Mouse (Mus musculus) lung, adult 2 months (tissue): ENCODE results near the gene Ppp1r12b. TPM values are rescaled to one million over a fixed set of nuclear protein-coding genes. Genes with fewer than 3 reads are reported as not detected.
A peak's percentile ranks its signal among the peaks of the same experiment; 100 is the strongest.

ENCODE experiments used
- DNase-seq: peaks from one replicate; pipeline ENCODE4 v3.0.0; 2022
- H3K4me1 ChIP-seq: fragments of 200-500 bp; 2 replicates; pipeline ENCODE4 v1.6.1; 2011; ENCODE audit warnings: low read length; ENCODE audit not compliant: control insufficient read depth, insufficient read depth
- H3K4me3 ChIP-seq: fragments of 200-500 bp; replicated peaks from 2 replicates; pipeline ENCODE3; 2011; ENCODE audit warnings: low read depth, mild to moderate bottlenecking, control low read depth, low read length; ENCODE audit errors: extremely low read depth
- CTCF ChIP-seq: fragments of 200-500 bp; IDR thresholded peaks from 2 replicates; pipeline ENCODE4 v1.5.1; 2011; ENCODE audit warnings: mild to moderate bottlenecking, low read length, control low read depth; ENCODE audit not compliant: insufficient read depth
- POLR2A ChIP-seq: fragments of 200-500 bp; IDR thresholded peaks from 2 replicates; pipeline ENCODE4 v1.6.1; 2011; ENCODE audit warnings: low read depth, mild to moderate bottlenecking, control low read depth, low read length, borderline replicate concordance; ENCODE audit errors: extremely low read depth
- WGBS: fragments of 180-500 bp; shearing (Covaris S2); methylation state at CpG from one replicate; pipeline ENCODE4 v1.1.7; 2018; 5-methylcytosine and 5-hydroxymethylcytosine counted together
- polyA plus RNA-seq: library from polyadenylated mRNA; depleted of rRNA; stranded (reverse); fragments of >200 nt; gene quantifications from 2 replicates; pipeline ENCODE4 v1.2.3, GENCODE M21; 2012

Ppp1r12b gene
- polyA plus RNA-seq, 1 experiment = 18.6 TPM

- DNase-seq = no peak
- H3K4me1 ChIP-seq = no peaks in the 10 kb centered on the region
- TF ChIP-seq POLR2A (no peak), CTCF (no peak)
- WGBS = 81% methylated on average over 6 of the region's 6 CpGs
- H3K4me3 ChIP-seq = no peak overlapping the region
These were observed 90.2 kb downstream of the Ppp1r12b start for GRCm38 (mm10) chr1:134865552-134865951.

GRCm38 (mm10) chr1:134860538-134860937 lies 95.2 kb downstream of the Ppp1r12b start:
- Histone ChIP-seq H3K4me3 (no peak overlapping the region), H3K4me1 (no peaks in the 10 kb centered on the region)
- TF ChIP-seq CTCF = no peak
- TF ChIP-seq POLR2A = no peak
- 70% methylated on average over 2 of the region's 2 CpGs for WGBS
- no peak for DNase-seq

GRCm38 (mm10) chr1:134858344-134859053 lies 97.2 kb downstream of the Ppp1r12b start:
- 39% methylated on average over 3 of the region's 3 CpGs for WGBS
- DNase-seq = no peak

GRCm38 (mm10) chr1:134854325-134854982 lies 101.3 kb downstream of the Ppp1r12b start:
- TF ChIP-seq CTCF (peak; percentile 11; the same call in 1 of the 2 replicates), POLR2A (no peak)
- peak; percentile 69 for DNase-seq
- no peak overlapping the region for H3K4me3 ChIP-seq
- no peaks in the 10 kb centered on the region for H3K4me1 ChIP-seq
- WGBS = 64% methylated on average over 1 of the region's 1 CpGs

More at GRCm38 (mm10) chr1:134858344-134859053, 97.2 kb downstream of the Ppp1r12b start:
- TF ChIP-seq POLR2A = no peak
- no peak for TF ChIP-seq CTCF
- Histone ChIP-seq H3K4me1 (no peaks in the 10 kb centered on the region), H3K4me3 (no peak overlapping the region)

- no peak for TF ChIP-seq CTCF
- no peak for TF ChIP-seq POLR2A
- no peak for DNase-seq
- no peak overlapping the region for H3K4me3 ChIP-seq
- H3K4me1 ChIP-seq = no peaks in the 10 kb centered on the region
- 89% methylated on average over 3 of the region's 3 CpGs for WGBS
These were observed 102.9 kb downstream of the Ppp1r12b start for GRCm38 (mm10) chr1:134852797-134853196.

- TF ChIP-seq CTCF (no peak), POLR2A (no peak)
- H3K4me1 ChIP-seq = no peaks in the 10 kb centered on the region
- no peak for DNase-seq
- 90% methylated on average over 5 of the region's 5 CpGs for WGBS
- H3K4me3 ChIP-seq = no peak overlapping the region
These were observed 104.5 kb downstream of the Ppp1r12b start for GRCm38 (mm10) chr1:134851211-134851610.

GRCm38 (mm10) chr1:134850361-134850760 lies 105.4 kb downstream of the Ppp1r12b start:
- Histone ChIP-seq H3K4me3 (no peak overlapping the region), H3K4me1 (no peaks in the 10 kb centered on the region)
- no peak for DNase-seq
- 88% methylated on average over 3 of the region's 3 CpGs for WGBS
- TF ChIP-seq POLR2A (no peak), CTCF (no peak)

GRCm38 (mm10) chr1:134847851-134848250 lies 107.9 kb downstream of the Ppp1r12b start:
- 88% methylated on average over 9 of the region's 9 CpGs for WGBS
- no peaks in the 10 kb centered on the region for H3K4me1 ChIP-seq
- TF ChIP-seq POLR2A (no peak), CTCF (no peak)

GRCm38 (mm10) chr1:134846295-134846988 lies 109.3 kb downstream of the Ppp1r12b start:
- H3K4me1 ChIP-seq = no peaks in the 10 kb centered on the region
- WGBS = 79% methylated on average over 10 of the region's 10 CpGs
- no peak for DNase-seq
- TF ChIP-seq CTCF = no peak
- TF ChIP-seq POLR2A = no peak
- H3K4me3 ChIP-seq = no peak overlapping the region

More at GRCm38 (mm10) chr1:134847851-134848250, 107.9 kb downstream of the Ppp1r12b start:
- H3K4me3 ChIP-seq = no peak overlapping the region
- DNase-seq = no peak

GRCm38 (mm10) chr1:134843369-134843768 lies 112.4 kb downstream of the Ppp1r12b start:
- no peak for DNase-seq
- H3K4me3 ChIP-seq = no peak overlapping the region
- no peaks in the 10 kb centered on the region for H3K4me1 ChIP-seq
- TF ChIP-seq CTCF (no peak), POLR2A (no peak)
- 92% methylated on average over 6 of the region's 6 CpGs for WGBS
